Mouse (Mus musculus): ENCODE measurements at regions not wholly inside any gene's neighbourhood (a gene's known extent, or its start where the extent isn't known, plus 50 kb on each side); places are given as distances from the start of the nearest gene placed in this dataset.

DNA sequence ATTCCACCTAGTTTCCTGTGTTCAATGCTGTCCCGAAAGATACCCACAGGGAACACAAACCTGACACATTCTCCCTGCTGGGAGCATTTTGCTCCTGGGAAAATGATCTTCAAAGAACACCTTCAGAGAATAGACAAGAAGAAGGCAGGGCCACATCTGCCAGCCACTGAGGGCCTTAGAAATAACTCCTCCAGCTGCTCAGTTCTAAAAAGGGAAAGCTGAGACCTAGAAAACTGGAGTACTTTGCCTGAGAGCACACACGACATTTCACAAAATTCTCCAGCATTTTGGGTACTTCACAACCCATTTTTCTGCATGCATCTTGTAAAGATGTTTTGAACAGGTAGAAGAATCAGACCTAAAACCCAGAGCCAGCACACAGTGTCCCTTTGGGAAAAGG is 519.6 kb downstream of the Insc start:
- H3K36me3 ChIP-seq (ENCODE audit: control insufficient read depth, insufficient read depth, low read length) = no peaks in the 10 kb centered on the region
- no peaks in the 10 kb centered on the region for H3K4me1 ChIP-seq (ENCODE audit: control insufficient read depth, insufficient read depth, insufficient read length)
- no peak for DNase-seq (ENCODE audit: low read depth in 1 of 2, low spot score in 2 of 2)
- H3K4me3 ChIP-seq (ENCODE audit: extremely low read depth, insufficient read depth, insufficient read length) = no peak overlapping the region
- no peaks in the 10 kb centered on the region for H3K27me3 ChIP-seq (ENCODE audit: control insufficient read depth, insufficient read depth, low read length)
- TF ChIP-seq CTCF (IDR thresholded peaks at IDR 0.05; ENCODE audit: extremely low read depth, insufficient read depth, insufficient read length, insufficient replicate concordance) (no peak), POLR2A (IDR thresholded peaks at IDR 0.05; ENCODE audit: low read depth, low read length) (no peak)
- H3K27ac ChIP-seq (ENCODE audit: insufficient read depth, low read length) = no peak overlapping the region
- WGBS = 81% methylated on average over 2 of the region's 2 CpGs

DNA sequence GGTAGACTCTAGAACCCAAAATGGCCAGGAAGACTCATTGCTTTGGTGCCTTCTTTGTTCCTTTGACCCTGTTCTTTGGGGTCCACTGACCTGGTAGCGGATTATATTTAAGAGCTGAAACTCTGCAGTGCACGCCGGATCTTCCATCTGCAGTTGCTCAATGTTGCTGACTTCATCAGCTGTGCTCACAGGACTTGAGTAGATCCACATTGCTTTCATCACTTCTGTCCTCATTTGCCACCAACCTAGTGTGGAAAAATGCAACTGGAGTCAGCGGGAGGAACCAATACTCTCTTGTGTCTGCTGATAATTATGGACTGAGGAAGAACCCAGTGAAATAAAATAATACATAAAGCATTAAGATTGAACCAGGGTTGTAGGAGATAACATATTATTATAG is 522.6 kb downstream of the Insc start:
- WGBS = 90% methylated on average over 4 of the region's 4 CpGs
- no peaks in the 10 kb centered on the region for H3K4me1 ChIP-seq (ENCODE audit: control insufficient read depth, insufficient read depth, insufficient read length)
- no peaks in the 10 kb centered on the region for H3K36me3 ChIP-seq (ENCODE audit: control insufficient read depth, insufficient read depth, low read length)
- H3K4me3 ChIP-seq (ENCODE audit: extremely low read depth, insufficient read depth, insufficient read length) = no peak overlapping the region
- no peaks in the 10 kb centered on the region for H3K27me3 ChIP-seq (ENCODE audit: control insufficient read depth, insufficient read depth, low read length)
- DNase-seq (ENCODE audit: low read depth in 1 of 2, low spot score in 2 of 2) = no peak
- no peak overlapping the region for H3K27ac ChIP-seq (ENCODE audit: insufficient read depth, low read length)
- TF ChIP-seq POLR2A (IDR thresholded peaks at IDR 0.05; ENCODE audit: low read depth, low read length) (no peak), CTCF (IDR thresholded peaks at IDR 0.05; ENCODE audit: extremely low read depth, insufficient read depth, insufficient read length, insufficient replicate concordance) (no peak)

DNA sequence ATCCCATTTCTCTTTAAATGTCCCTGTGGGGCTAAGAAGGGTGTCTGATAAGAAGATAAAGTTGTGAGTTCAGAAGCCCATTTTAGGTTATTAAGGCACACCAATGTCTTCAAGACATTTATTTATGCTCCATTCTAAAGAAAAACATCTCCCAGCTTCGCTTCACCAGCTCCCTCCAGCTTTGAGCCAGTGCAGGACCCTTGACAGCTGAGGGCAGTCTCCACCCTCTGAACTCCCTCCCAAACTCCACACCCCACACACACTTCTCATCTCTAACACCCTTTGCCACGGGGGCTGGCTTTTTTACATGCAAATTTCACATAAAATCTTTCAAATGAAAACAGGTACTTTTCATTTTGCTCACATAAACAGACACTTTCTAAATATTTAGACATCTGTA is 527.3 kb downstream of the Insc start:
- DNase-seq (ENCODE audit: low read depth in 1 of 2, low spot score in 2 of 2) = no peak
- 48% methylated on average over 2 of the region's 2 CpGs for WGBS
- Histone ChIP-seq H3K27ac (ENCODE audit: insufficient read depth, low read length) (no peak overlapping the region), H3K27me3 (ENCODE audit: control insufficient read depth, insufficient read depth, low read length) (no peaks in the 10 kb centered on the region), H3K36me3 (ENCODE audit: control insufficient read depth, insufficient read depth, low read length) (no peaks in the 10 kb centered on the region), H3K4me1 (ENCODE audit: control insufficient read depth, insufficient read depth, insufficient read length) (no peaks in the 10 kb centered on the region), H3K4me3 (ENCODE audit: extremely low read depth, insufficient read depth, insufficient read length) (no peak overlapping the region)
- no peak for TF ChIP-seq CTCF (IDR thresholded peaks at IDR 0.05; ENCODE audit: extremely low read depth, insufficient read depth, insufficient read length, insufficient replicate concordance)
- no peak for TF ChIP-seq POLR2A (IDR thresholded peaks at IDR 0.05; ENCODE audit: low read depth, low read length)

DNA sequence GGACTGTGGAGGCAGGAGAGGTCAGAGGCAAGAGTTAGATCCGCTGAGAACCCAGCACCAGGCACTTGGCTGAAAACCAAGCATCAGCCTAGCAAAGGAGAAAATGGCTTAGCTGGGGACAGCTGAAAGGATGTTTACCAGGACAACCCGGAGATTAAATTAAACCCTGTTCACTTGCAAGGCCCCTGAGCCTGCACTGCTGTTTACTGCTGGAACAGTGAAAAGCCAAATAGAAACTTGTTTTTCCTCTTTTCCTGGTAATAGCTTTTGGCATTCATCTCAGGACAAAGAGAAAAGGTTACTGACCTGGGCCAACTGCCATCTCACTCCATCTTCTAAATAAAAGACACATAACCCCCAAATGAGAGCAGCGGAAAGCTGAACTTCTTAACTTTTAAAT is 531.3 kb downstream of the Insc start:
- DNase-seq (ENCODE audit: low read depth in 1 of 2, low spot score in 2 of 2) = no peak
- no peaks in the 10 kb centered on the region for H3K27me3 ChIP-seq (ENCODE audit: control insufficient read depth, insufficient read depth, low read length)
- no peak overlapping the region for H3K4me3 ChIP-seq (ENCODE audit: extremely low read depth, insufficient read depth, insufficient read length)
- no peaks in the 10 kb centered on the region for H3K4me1 ChIP-seq (ENCODE audit: control insufficient read depth, insufficient read depth, insufficient read length)
- TF ChIP-seq POLR2A (IDR thresholded peaks at IDR 0.05; ENCODE audit: low read depth, low read length) (no peak), CTCF (IDR thresholded peaks at IDR 0.05; ENCODE audit: extremely low read depth, insufficient read depth, insufficient read length, insufficient replicate concordance) (no peak)
- no peak overlapping the region for H3K27ac ChIP-seq (ENCODE audit: insufficient read depth, low read length)
- H3K36me3 ChIP-seq (ENCODE audit: control insufficient read depth, insufficient read depth, low read length) = no peaks in the 10 kb centered on the region
- WGBS = 87% methylated on average over 3 of the region's 3 CpGs

DNA sequence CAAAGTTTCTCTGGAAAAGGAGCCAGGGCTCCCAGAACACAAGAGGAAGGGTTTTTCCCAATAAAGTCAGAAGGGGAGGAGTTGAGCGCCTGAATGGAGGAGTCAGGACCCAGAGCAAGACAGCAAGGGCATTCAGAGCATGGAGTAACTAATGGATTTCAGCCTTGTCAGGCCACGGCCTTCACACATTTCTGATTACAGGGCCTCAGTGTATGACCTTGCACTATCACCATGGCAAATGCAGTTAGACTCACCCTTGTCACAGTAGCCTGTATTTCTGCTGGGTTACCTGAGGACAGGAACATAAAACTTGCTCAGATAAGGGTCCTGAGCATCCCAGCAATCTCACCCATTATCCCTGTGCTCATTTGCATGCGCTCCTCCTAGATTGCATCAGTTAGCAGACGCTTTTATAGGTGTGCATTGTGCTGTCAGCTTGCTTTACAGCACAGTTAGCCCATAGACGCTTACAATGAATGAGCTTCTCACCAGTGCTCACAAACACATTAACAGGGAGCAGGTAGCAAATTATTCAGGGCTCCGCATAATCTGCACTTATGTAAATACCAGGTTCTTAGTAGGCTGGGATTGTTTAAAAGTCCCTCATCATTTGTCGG is 547.4 kb downstream of the Insc start:
- no peak for DNase-seq (ENCODE audit: low read depth in 1 of 2, low spot score in 2 of 2)
- Histone ChIP-seq H3K4me1 (ENCODE audit: control insufficient read depth, insufficient read depth, insufficient read length) (no peaks in the 10 kb centered on the region), H3K36me3 (ENCODE audit: control insufficient read depth, insufficient read depth, low read length) (no peaks in the 10 kb centered on the region), H3K27ac (ENCODE audit: insufficient read depth, low read length) (no peak overlapping the region), H3K27me3 (ENCODE audit: control insufficient read depth, insufficient read depth, low read length) (no peaks in the 10 kb centered on the region), H3K4me3 (ENCODE audit: extremely low read depth, insufficient read depth, insufficient read length) (no peak overlapping the region)
- 91% methylated on average over 7 of the region's 7 CpGs for WGBS
- TF ChIP-seq CTCF (IDR thresholded peaks at IDR 0.05; ENCODE audit: extremely low read depth, insufficient read depth, insufficient read length, insufficient replicate concordance) (no peak), POLR2A (IDR thresholded peaks at IDR 0.05; ENCODE audit: low read depth, low read length) (no peak)

DNA sequence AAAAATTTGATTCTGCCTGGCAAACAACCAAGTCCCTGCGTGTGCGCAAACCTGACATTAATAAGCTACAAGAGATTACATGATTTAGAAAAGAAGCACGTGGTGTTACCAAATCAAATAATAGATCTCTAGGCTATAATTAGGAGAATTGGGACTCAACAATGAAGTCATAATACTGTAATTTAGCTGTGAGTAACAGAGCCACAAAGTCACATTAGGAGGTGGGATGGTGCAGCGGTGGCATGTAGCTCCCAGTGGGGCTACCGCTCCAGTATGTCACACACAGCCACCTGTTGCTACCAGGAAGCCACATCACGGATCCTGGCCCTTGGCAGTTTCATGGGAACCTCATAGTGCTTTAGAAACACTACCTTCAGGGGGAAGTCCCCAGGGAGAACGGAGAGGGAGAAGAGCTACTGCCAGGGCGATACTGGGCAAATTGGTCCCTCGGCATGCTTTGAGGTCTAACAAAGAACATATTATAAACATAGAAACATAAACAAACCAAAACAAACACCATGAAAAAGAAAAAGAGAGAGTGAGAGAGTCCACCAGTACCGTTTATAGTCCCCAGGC is 551.2 kb downstream of the Insc start:
- H3K27ac ChIP-seq (ENCODE audit: insufficient read depth, low read length) = no peak overlapping the region
- no peak for TF ChIP-seq POLR2A (IDR thresholded peaks at IDR 0.05; ENCODE audit: low read depth, low read length)
- no peaks in the 10 kb centered on the region for H3K36me3 ChIP-seq (ENCODE audit: control insufficient read depth, insufficient read depth, low read length)
- no peaks in the 10 kb centered on the region for H3K4me1 ChIP-seq (ENCODE audit: control insufficient read depth, insufficient read depth, insufficient read length)
- H3K4me3 ChIP-seq (ENCODE audit: extremely low read depth, insufficient read depth, insufficient read length) = no peak overlapping the region
- H3K27me3 ChIP-seq (ENCODE audit: control insufficient read depth, insufficient read depth, low read length) = no peaks in the 10 kb centered on the region
- 82% methylated on average over 10 of the region's 10 CpGs for WGBS
- DNase-seq (ENCODE audit: low read depth in 1 of 2, low spot score in 2 of 2) = no peak

DNA sequence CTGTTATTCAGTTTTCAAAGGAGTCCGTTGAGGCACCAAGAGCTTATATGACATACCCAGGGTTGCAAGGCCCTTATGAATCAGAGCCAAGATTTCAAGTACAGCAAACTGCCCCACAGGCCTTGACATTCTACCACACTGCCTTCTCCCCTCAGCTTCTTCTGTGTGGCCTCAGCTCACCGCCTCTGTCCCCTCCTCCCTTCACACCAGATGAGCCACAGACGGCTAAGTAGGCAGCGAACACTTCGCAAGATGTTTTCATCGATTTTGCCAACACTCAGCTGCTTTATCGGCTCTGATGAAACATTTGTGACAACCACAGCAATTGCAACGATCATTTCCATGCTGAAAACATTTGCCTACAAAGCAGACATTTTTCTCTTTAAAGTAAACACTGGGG is 556.7 kb downstream of the Insc start:
- DNase-seq (ENCODE audit: low read depth in 1 of 2, low spot score in 2 of 2) = no peak
- no peaks in the 10 kb centered on the region for H3K27me3 ChIP-seq (ENCODE audit: control insufficient read depth, insufficient read depth, low read length)
- no peak overlapping the region for H3K4me3 ChIP-seq (ENCODE audit: extremely low read depth, insufficient read depth, insufficient read length)
- WGBS = 88% methylated on average over 8 of the region's 8 CpGs
- no peak overlapping the region for H3K27ac ChIP-seq (ENCODE audit: insufficient read depth, low read length)
- H3K4me1 ChIP-seq (ENCODE audit: control insufficient read depth, insufficient read depth, insufficient read length) = no peaks in the 10 kb centered on the region
- no peaks in the 10 kb centered on the region for H3K36me3 ChIP-seq (ENCODE audit: control insufficient read depth, insufficient read depth, low read length)
- TF ChIP-seq POLR2A (IDR thresholded peaks at IDR 0.05; ENCODE audit: low read depth, low read length) = no peak
- no peak for TF ChIP-seq CTCF (IDR thresholded peaks at IDR 0.05; ENCODE audit: extremely low read depth, insufficient read depth, insufficient read length, insufficient replicate concordance)
